Mouse (Mus musculus) liver, embryonic 13.5 days (tissue): ENCODE results near the gene Kras. TPM values are rescaled to one million over a fixed set of nuclear protein-coding genes. Genes with fewer than 3 reads are reported as not detected.
A peak's percentile ranks its signal among the peaks of the same experiment; 100 is the strongest.

Experiments used
- ATAC-seq: fragments of 200-750 bp; cut with Nextera tagmentation; 2 replicates; pipeline ENCODE4 v1.8.0; 2017; ENCODE audit warnings: low read depth, mild to moderate bottlenecking, moderate number of reproducible peaks, moderate library complexity
- DNase-seq: peaks from one replicate; pipeline ENCODE4 v3.0.0; 2022
- H3K27ac ChIP-seq: fragments of 300-500 bp; sonication (generic); 2 replicates; pipeline ENCODE4 v1.5.1; 2015; ENCODE audit warnings: moderate library complexity, mild to moderate bottlenecking, inconsistent platforms
- H3K27me3 ChIP-seq: fragments of 300-500 bp; sonication (generic); 2 replicates; pipeline ENCODE4 v1.6.1; 2015; ENCODE audit warnings: mild to moderate bottlenecking, inconsistent platforms
- H3K36me3 ChIP-seq: fragments of 300-500 bp; sonication (generic); 2 replicates; pipeline ENCODE4 v1.6.1; 2015; ENCODE audit warnings: mild to moderate bottlenecking, inconsistent platforms
- H3K4me1 ChIP-seq: fragments of 300-500 bp; sonication (generic); replicated peaks from 2 replicates; pipeline ENCODE4 v1.6.1; 2015; ENCODE audit warnings: inconsistent platforms
- H3K4me2 ChIP-seq: fragments of 300-500 bp; sonication (generic); 2 replicates; pipeline ENCODE4 v1.6.1; 2015; ENCODE audit warnings: inconsistent platforms, mild to moderate bottlenecking, moderate library complexity
- H3K4me3 ChIP-seq: fragments of 300-500 bp; sonication (generic); replicated peaks from 2 replicates; pipeline ENCODE4 v1.5.1; 2015; ENCODE audit warnings: mild to moderate bottlenecking, inconsistent platforms
- H3K9ac ChIP-seq: fragments of 300-500 bp; sonication (generic); 2 replicates; pipeline ENCODE4 v1.6.1; 2015; ENCODE audit warnings: mild to moderate bottlenecking, inconsistent platforms
- H3K9me3 ChIP-seq: fragments of 300-500 bp; sonication (generic); replicated peaks from 2 replicates; pipeline ENCODE4 v1.6.1; 2016; ENCODE audit warnings: inconsistent platforms
- WGBS: fragments of 180-500 bp; shearing (Covaris S2); methylation state at CpG from one replicate; pipeline ENCODE4 v1.1.7; 2015; ENCODE audit not compliant: insufficient replicate concordance; 5-methylcytosine and 5-hydroxymethylcytosine counted together
- polyA plus RNA-seq: library from polyadenylated mRNA; unstranded; fragments of >200 nt; fragmentation: Nextera tagmentation; extraction: Ambion mirVana; gene quantifications from 2 replicates; pipeline ENCODE4 v1.2.1, GENCODE M21; 2015

Gene Kras
- polyA plus RNA-seq, 1 experiment from 2014 or later, result 55.0 TPM

DNA sequence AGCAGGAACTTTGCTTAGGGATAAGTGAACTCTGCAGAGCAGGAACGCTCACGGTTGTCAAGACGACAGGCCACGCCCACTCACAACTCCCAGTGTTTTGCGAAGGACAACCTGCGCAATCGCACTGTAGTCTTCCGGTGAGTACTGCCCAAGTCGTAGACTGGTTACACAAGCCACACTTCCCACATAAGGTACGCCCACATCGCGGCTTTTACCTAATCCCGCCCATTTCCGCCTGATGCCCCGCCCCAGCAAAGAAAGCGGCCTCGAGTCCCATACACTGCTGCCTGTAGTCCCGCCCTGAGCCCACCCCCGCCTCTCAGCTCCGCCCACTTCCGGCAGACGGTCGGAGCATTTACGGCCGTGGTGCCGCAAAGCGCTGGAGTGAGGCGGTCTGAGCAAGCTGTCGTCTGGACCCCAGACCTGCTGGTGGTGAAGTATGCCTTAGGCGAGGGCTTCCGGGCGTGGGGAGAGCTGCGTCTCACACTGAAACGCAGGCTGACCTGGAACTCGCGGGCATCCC lies 39.2 kb downstream of the Kras start, which contains the start of the genes Casc1 and Etfrf1:
Gene Casc1, minus strand, starts transcription at position 190 of the 523 bp plus-strand sequence.
Gene Etfrf1, plus strand, starts transcription at position 319 of the 523 bp plus-strand sequence.
- H3K4me2 ChIP-seq, result peak within 1 kb of the TSS; percentile 91
- H3K27me3 ChIP-seq, result no peaks in the 10 kb centered on the region
- peak within 1 kb of the TSS; percentile 85 for H3K4me3 ChIP-seq
- H3K9me3 ChIP-seq, result no peaks in the 10 kb centered on the region
- WGBS, result under 1% methylated on average over 36 of the region's 36 CpGs
- peak within 1 kb of the TSS; percentile 93 for H3K9ac ChIP-seq
- ATAC-seq (peak; percentile 99), DNase-seq (peak; percentile 98)
- peak within 1 kb of the TSS; percentile 88 for H3K27ac ChIP-seq
- no peaks in the 10 kb centered on the region for H3K36me3 ChIP-seq
- peaks cover 26% of the 10 kb centered on the region for H3K4me1 ChIP-seq

DNA sequence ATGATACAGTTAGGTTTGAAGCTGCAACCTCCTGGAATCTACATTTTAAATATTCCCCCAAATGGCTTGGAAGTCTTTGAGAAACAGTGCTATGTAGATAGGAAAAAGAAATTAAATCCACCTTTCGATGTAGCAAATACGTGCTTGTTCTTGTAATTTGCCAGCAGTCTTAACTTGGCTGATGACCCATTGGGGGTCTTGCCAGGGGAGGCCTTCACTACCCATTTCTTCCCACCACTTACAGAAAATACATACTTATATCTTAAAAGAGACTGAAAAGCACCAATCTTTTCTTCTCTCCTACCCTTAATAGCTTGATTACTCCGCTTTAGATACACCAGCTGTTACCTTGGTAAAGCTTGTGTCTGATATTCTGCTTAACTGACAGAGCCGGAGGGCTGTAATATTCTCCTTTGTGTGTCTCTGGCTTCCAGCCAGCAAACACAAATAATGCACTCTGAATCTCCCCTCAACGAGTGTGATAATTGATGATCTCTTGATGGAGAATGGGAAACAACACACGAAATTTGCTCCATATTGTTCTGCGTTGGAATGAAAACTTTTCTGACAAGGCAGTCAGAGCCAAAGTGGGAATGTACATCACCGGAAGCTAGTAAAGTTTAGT lies 39.9 kb downstream of the Kras start:
- WGBS, result 38% methylated on average over 8 of the region's 8 CpGs
- no peak for ATAC-seq
- peak overlapping the region; percentile 40; the same call in 1 of the 2 replicates for H3K27ac ChIP-seq

DNA sequence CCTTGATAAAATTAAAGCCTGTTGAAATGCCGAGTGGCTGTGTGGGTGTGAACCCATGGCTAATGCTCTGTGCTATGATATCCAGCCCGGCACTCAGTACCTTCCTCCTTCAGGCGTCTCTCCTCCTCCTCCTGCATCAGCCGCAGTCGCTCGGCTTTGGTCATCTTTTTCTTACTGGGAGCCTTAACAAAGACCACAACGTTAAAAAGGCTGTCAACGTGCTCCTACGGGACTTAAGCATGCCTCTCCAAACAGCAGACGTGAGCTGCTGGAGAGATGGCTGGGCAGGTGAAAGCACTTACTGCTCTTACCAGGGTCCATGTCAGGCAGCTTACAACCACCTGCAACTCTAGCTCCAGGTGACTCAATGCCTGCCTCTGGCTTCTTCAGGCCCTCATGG lies 44.9 kb downstream of the Kras start:
- H3K36me3 ChIP-seq, result no peaks in the 10 kb centered on the region
- H3K4me1 ChIP-seq, result peaks cover 2% of the 10 kb centered on the region
- no peak for ATAC-seq
- no peak for DNase-seq
- H3K4me3 ChIP-seq, result no peak overlapping the region
- no peak overlapping the region for H3K4me2 ChIP-seq
- WGBS, result 69% methylated on average over 10 of the region's 10 CpGs
- no peak overlapping the region for H3K27ac ChIP-seq
- no peak overlapping the region for H3K9ac ChIP-seq
- no peaks in the 10 kb centered on the region for H3K9me3 ChIP-seq
- no peaks in the 10 kb centered on the region for H3K27me3 ChIP-seq

More for the DNA sequence above, 39.9 kb downstream of the Kras start:
- peak overlapping the region; percentile 85 for H3K4me3 ChIP-seq
- H3K4me1 ChIP-seq, result peaks cover 26% of the 10 kb centered on the region
- no peaks in the 10 kb centered on the region for H3K9me3 ChIP-seq
- no peak for DNase-seq
- no peaks in the 10 kb centered on the region for H3K27me3 ChIP-seq
- no peaks in the 10 kb centered on the region for H3K36me3 ChIP-seq
- H3K4me2 ChIP-seq, result peak overlapping the region; percentile 91
- H3K9ac ChIP-seq, result 0 out of 2 replicates have a peak overlapping the region, but pooled peaks have one; percentile 42

DNA sequence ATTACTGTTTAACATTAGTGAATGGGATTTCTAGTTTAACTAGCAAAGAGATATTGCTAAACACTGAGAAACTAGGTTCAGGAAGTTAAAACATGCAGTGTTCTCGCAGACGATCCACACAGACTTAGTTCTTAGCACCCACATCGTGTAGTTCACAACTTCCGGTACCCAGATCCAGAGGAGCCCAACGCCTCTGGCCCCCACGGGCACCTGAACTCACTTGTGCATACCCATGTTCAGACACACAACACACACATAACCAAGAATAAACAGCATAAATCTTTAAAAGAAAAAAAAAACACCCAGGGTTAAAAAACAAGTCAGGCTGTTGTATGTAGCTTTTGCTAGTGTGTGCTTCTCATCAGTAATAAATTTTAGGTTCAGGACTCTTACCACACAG lies 45.6 kb downstream of the Kras start:
- no peak overlapping the region for H3K27ac ChIP-seq
- no peak for DNase-seq
- no peak for ATAC-seq
- H3K9me3 ChIP-seq, result no peaks in the 10 kb centered on the region
- no peak overlapping the region for H3K4me2 ChIP-seq
- H3K36me3 ChIP-seq, result no peaks in the 10 kb centered on the region
- no peak overlapping the region for H3K9ac ChIP-seq
- H3K27me3 ChIP-seq, result no peaks in the 10 kb centered on the region
- H3K4me3 ChIP-seq, result no peak overlapping the region
- no peaks in the 10 kb centered on the region for H3K4me1 ChIP-seq
- 73% methylated on average over 6 of the region's 6 CpGs for WGBS

DNA sequence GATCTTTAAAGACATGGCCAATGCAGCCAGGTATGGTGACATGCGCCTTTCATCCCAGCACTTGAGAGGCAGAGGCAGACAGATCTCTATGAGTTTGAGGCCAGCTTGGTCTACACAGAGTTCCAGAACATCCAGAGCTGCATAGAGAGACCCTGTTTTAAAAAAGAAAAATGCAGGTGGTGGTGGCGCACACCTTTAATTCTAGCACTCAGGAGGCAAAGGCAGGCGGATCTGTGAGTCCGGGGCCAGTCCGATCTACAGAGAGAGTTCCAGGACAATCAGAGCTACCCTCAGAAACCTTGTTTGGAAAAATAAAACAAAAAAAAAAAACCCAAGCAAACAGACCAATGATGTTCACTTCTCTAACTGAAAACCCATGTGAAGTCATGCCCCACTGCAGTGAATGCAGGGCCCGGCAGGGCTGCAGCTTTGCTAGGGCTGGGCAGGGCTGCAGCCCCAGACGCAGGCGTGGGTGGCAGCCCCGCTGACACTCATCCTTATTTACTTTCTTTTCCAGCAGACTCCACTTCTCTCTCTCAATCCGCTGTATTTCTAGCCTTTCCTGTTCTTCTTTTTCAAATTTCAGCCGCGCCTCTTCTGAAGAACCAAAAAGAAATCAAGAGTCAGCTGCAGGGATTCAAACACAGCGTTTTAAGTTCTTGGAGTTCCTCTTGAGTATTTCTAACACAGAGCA lies 47.5 kb downstream of the Kras start:
- DNase-seq (no peak), ATAC-seq (no peak)
- H3K27ac ChIP-seq, result no peak overlapping the region
- 77% methylated on average over 13 of the region's 13 CpGs for WGBS
- no peaks in the 10 kb centered on the region for H3K4me1 ChIP-seq
- H3K27me3 ChIP-seq, result no peaks in the 10 kb centered on the region
- no peak overlapping the region for H3K4me3 ChIP-seq
- no peak overlapping the region for H3K9ac ChIP-seq
- H3K36me3 ChIP-seq, result no peaks in the 10 kb centered on the region
- H3K4me2 ChIP-seq, result no peak overlapping the region
- no peaks in the 10 kb centered on the region for H3K9me3 ChIP-seq

GRCm38 (mm10) chr6:145197949-145198686 lies 51.9 kb downstream of the Kras start:
- 81% methylated on average over 8 of the region's 8 CpGs for WGBS
- Histone ChIP-seq H3K4me1 (no peaks in the 10 kb centered on the region), H3K9me3 (no peaks in the 10 kb centered on the region), H3K9ac (no peak overlapping the region), H3K27ac (no peak overlapping the region), H3K4me2 (no peak overlapping the region), H3K36me3 (no peaks in the 10 kb centered on the region), H3K4me3 (no peak overlapping the region), H3K27me3 (no peaks in the 10 kb centered on the region)
- ATAC-seq (no peak), DNase-seq (no peak)

DNA sequence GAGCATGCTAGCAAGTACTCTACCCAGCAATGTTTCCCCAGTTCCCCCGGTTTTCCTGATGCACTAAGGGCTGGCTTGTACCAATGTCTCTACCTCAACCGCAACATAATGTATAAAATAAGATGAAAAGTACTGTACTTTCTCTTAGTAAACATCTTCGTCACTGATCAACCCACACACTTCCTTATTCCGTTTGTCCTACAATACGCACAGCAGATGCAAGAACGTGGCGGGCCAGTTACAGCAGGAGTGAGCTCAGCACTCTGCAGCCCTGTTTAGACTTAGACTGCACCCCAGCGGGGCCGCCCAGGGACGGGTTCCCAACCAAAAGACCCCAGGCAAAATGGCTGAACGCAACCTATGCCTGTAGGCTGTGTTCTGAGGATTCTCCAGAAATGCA lies 56.6 kb downstream of the Kras start:
- no peaks in the 10 kb centered on the region for H3K27me3 ChIP-seq

GRCm38 (mm10) chr6:145193038-145193437 lies 57.0 kb downstream of the Kras start:
- Histone ChIP-seq H3K27me3 (no peaks in the 10 kb centered on the region), H3K4me2 (no peak overlapping the region), H3K4me1 (no peaks in the 10 kb centered on the region), H3K9me3 (no peaks in the 10 kb centered on the region), H3K27ac (no peak overlapping the region), H3K9ac (no peak overlapping the region), H3K4me3 (no peak overlapping the region), H3K36me3 (no peaks in the 10 kb centered on the region)
- DNase-seq (no peak), ATAC-seq (no peak)
- 72% methylated on average over 3 of the region's 3 CpGs for WGBS

More for the DNA sequence above, 56.6 kb downstream of the Kras start:
- WGBS, result 49% methylated on average over 11 of the region's 11 CpGs
- H3K4me3 ChIP-seq, result no peak overlapping the region
- H3K36me3 ChIP-seq, result no peaks in the 10 kb centered on the region
- H3K4me1 ChIP-seq, result no peaks in the 10 kb centered on the region
- no peak for ATAC-seq
- no peak overlapping the region for H3K9ac ChIP-seq
- H3K27ac ChIP-seq, result no peak overlapping the region
- no peak for DNase-seq
- H3K4me2 ChIP-seq, result no peak overlapping the region
- no peaks in the 10 kb centered on the region for H3K9me3 ChIP-seq

GRCm38 (mm10) chr6:145187093-145188088 lies 62.6 kb downstream of the Kras start:
- ATAC-seq (no peak), DNase-seq (no peak)
- Histone ChIP-seq H3K27ac (no peak overlapping the region), H3K4me3 (peak overlapping the region; percentile 39), H3K27me3 (no peaks in the 10 kb centered on the region), H3K36me3 (no peaks in the 10 kb centered on the region), H3K9me3 (no peaks in the 10 kb centered on the region), H3K9ac (no peak overlapping the region), H3K4me1 (no peaks in the 10 kb centered on the region), H3K4me2 (peak overlapping the region; percentile 53)
- WGBS, result 50% methylated on average over 27 of the region's 27 CpGs

- DNase-seq (no peak), ATAC-seq (no peak)
- no peak overlapping the region for H3K4me2 ChIP-seq
- no peaks in the 10 kb centered on the region for H3K4me1 ChIP-seq
- no peaks in the 10 kb centered on the region for H3K27me3 ChIP-seq
- no peak overlapping the region for H3K9ac ChIP-seq
- no peaks in the 10 kb centered on the region for H3K9me3 ChIP-seq
- WGBS, result 58% methylated on average over 1 of the region's 1 CpGs
- no peaks in the 10 kb centered on the region for H3K36me3 ChIP-seq
- H3K4me3 ChIP-seq, result no peak overlapping the region
- no peak overlapping the region for H3K27ac ChIP-seq
Observed at GRCm38 (mm10) chr6:145186096-145186495, 63.9 kb downstream of the Kras start.
